In genomic region chr15:98991540-98992050, GRCm38 (mm10) we compare ENCODE assay signal across 11 mouse cellular contexts. TPM values are rescaled to one million over a fixed set of nuclear protein-coding genes. Genes with fewer than 3 reads are reported as not detected.
DNase-seq lines count a peak whose midpoint lies in the region; ATAC-seq and TF ChIP-seq lines count a peak whose summit lies in the region.
"Had no signal": no experiment of that assay in that cellular context is flagged by ENCODE, and none has a peak within 500 bp of the region (broad histone marks: within the 10 kb centered on the region; RNA-seq: fewer than 3 reads in every experiment).

No protein-coding gene starts in this region.

- no peak overlapping the region for H3K4me3 ChIP-seq in CH12.LX (replicated peaks in 1 of 3; ENCODE audit: low read depth in 2 of 3, low read length in 2 of 3, poor library complexity in 1 of 3)
- H3K4me3 ChIP-seq in forebrain, embryonic 11.5 days (ENCODE audit: low read depth, low read length): peak overlapping the region; percentile 16
- no peak overlapping the region for H3K4me3 ChIP-seq in limb, embryonic 15.5 days

- H3K27me3 ChIP-seq in CH12.LX (replicated peaks): no peaks in the 10 kb centered on the region
- no peaks in the 10 kb centered on the region for H3K27me3 ChIP-seq in forebrain, embryonic 11.5 days (ENCODE audit: control insufficient read depth, insufficient read depth, low read length)
- no peaks in the 10 kb centered on the region for H3K27me3 ChIP-seq in limb, embryonic 15.5 days

- no peak for TF ChIP-seq RAD21 in CH12.LX (IDR thresholded peaks at IDR 0.05; ENCODE audit: low read depth, low read length)

- H3K27ac ChIP-seq in CH12.LX (ENCODE audit: insufficient read depth, low read depth): peak overlapping the region; percentile 94
- H3K27ac ChIP-seq in forebrain, embryonic 11.5 days (ENCODE audit: low read depth, low read length): peak overlapping the region; percentile 79
- H3K27ac ChIP-seq in limb, embryonic 15.5 days: peak overlapping the region; percentile 93; the same call in 1 of the 2 replicates

- no peak for ATAC-seq in forebrain, embryonic 11.5 days (replicated peaks; ENCODE audit: low FRiP score)
- ATAC-seq in limb, embryonic 15.5 days (ENCODE audit: insufficient number of reproducible peaks, low FRiP score, low TSS enrichment, low read depth): no peak

- intact Hi-C loops in heart, postnatal 25 days (cut with DNase I): loop anchor here (5.0 kb wide), 1 partner anchor 54 kb away; no protein-coding TSS in a partner anchor

- H3K9ac ChIP-seq in CH12.LX (ENCODE audit: insufficient read depth, low read depth): peak overlapping the region; percentile 31
- peak overlapping the region; percentile 74 for H3K9ac ChIP-seq in forebrain, embryonic 11.5 days (ENCODE audit: low read length)
- H3K9ac ChIP-seq in limb, embryonic 15.5 days: no peak overlapping the region

- dilution Hi-C loops in CH12.LX (cut with MboI; ENCODE audit: extremely low pct_ligation_motif_present, extremely low pct_unique_long_range_greater_than_20kb, low sequenced_read_pairs): no loop called here

- DNase-seq in heart, adult 11 months: peak; percentile 89
- no peak for DNase-seq in heart, postnatal 25 days (ENCODE audit: low spot score)
- no peak for DNase-seq in CH12.LX (ENCODE audit: extremely low read depth)
- peak; percentile 44 for DNase-seq in forebrain, embryonic 11.5 days (ENCODE audit: low spot score)
- DNase-seq in spleen, postnatal 14 days (ENCODE audit: low spot score in 2 of 2): no peak
- no peak for DNase-seq in left cerebral cortex, adult 9 months (ENCODE audit: low spot score in 2 of 2)
- DNase-seq in layer of hippocampus, adult 9-10 months (ENCODE audit: low spot score): no peak
- DNase-seq: adrenal gland, postnatal 36 days; B cell, adult 2 months had no signal

- WGBS in forebrain, embryonic 11.5 days: 4% methylated on average over 9 of the region's 9 CpGs
- WGBS in limb, embryonic 15.5 days: 37% methylated on average over 9 of the region's 9 CpGs

- H3K4me1 ChIP-seq in CH12.LX (ENCODE audit: control insufficient read depth in 1 of 2, insufficient read depth in 2 of 2): peaks cover 8 to 58% of the 10 kb centered on the region in 2 experiments
- peaks cover 57% of the 10 kb centered on the region for H3K4me1 ChIP-seq in forebrain, embryonic 11.5 days (replicated peaks; ENCODE audit: control insufficient read depth, insufficient read depth, low read length)
- H3K4me1 ChIP-seq in limb, embryonic 15.5 days: peaks cover 54% of the 10 kb centered on the region

- in situ Hi-C loops in CH12.LX (cut with MboI; ENCODE audit: low pct_ligation_motif_present, low pct_unique_long_range_greater_than_20kb, low sequenced_read_pairs): loop anchor here (5.0 to 10.0 kb wide), 2 partner anchors 57 to 104 kb away; partner anchors contain the start of gene Tuba1b

- H3K79me2 ChIP-seq in CH12.LX (replicated peaks; ENCODE audit: control insufficient read depth, extremely low read depth, insufficient read depth, poor library complexity, severe bottlenecking): no peaks in the 10 kb centered on the region

- H3K4me2 ChIP-seq in CH12.LX (ENCODE audit: insufficient read depth, low read depth, poor library complexity, severe bottlenecking): peak overlapping the region; percentile 76
- H3K4me2 ChIP-seq in forebrain, embryonic 11.5 days (ENCODE audit: low read depth, low read length, severe bottlenecking): peak overlapping the region; percentile 68
- no peak overlapping the region for H3K4me2 ChIP-seq in limb, embryonic 15.5 days

- no peak for TF ChIP-seq POLR2A in CH12.LX (IDR thresholded peaks at IDR 0.05; ENCODE audit: low read depth, low read length)

- H3K9me3 ChIP-seq in CH12.LX (replicated peaks; ENCODE audit: low read length): no peaks in the 10 kb centered on the region
- no peaks in the 10 kb centered on the region for H3K9me3 ChIP-seq in forebrain, embryonic 11.5 days (ENCODE audit: control insufficient read depth, low read length)
- no peaks in the 10 kb centered on the region for H3K9me3 ChIP-seq in limb, embryonic 15.5 days

- no peak for TF ChIP-seq CTCF in CH12.LX (conservative IDR thresholded peaks at IDR 0.05 in 1 of 2, IDR thresholded peaks at IDR 0.05 in 1 of 2; ENCODE audit: low read depth in 2 of 2, low read length in 2 of 2)

- H3K36me3 ChIP-seq in CH12.LX (replicated peaks in 1 of 2; ENCODE audit: control insufficient read depth in 1 of 2, insufficient read depth in 1 of 2, low read length in 1 of 2): no peaks in the 10 kb centered on the region
- H3K36me3 ChIP-seq in forebrain, embryonic 11.5 days (ENCODE audit: control insufficient read depth, insufficient read depth, low read length): no peaks in the 10 kb centered on the region
- H3K36me3 ChIP-seq in limb, embryonic 15.5 days: no peaks in the 10 kb centered on the region

- TF ChIP-seq EP300 in CH12.LX (IDR thresholded peaks at IDR 0.05; ENCODE audit: low read length): no peak

TF ChIP-seq in CH12.LX, 34 proteins besides CTCF, POLR2A, EP300 and RAD21:
- 0 out of 2 replicates have a peak, but pooled peaks have one; percentile 30 for TF ChIP-seq CHD1 (IDR thresholded peaks at IDR 0.05; ENCODE audit: low read depth, low read length)
- TF ChIP-seq MAX (IDR thresholded peaks at IDR 0.05; ENCODE audit: low read length): no peak

RNA-seq across cellular contexts. Expression of gene Tuba1a, which starts 38.1 kb away (rescaled TPM):
- 100 to 1,000 TPM in 1 of 2 experiments, 10 to 100 TPM in 1; 99.4 to 105 TPM for total RNA-seq in heart, postnatal 25 days (2021)
- 153 and 181 TPM in 2 replicates for total RNA-seq in CH12.LX (2012; rRNA removed)
- 438 and 533 TPM in 2 replicates for total RNA-seq in CH12.LX (2014; rRNA removed)
- polyA plus RNA-seq in CH12.LX (2012; ENCODE audit: insufficient read length, low read depth): 254 and 283 TPM in 2 replicates
- 5,083 and 5,852 TPM in 2 replicates for polyA plus RNA-seq in forebrain, embryonic 11.5 days (2014; fragmentation: Nextera tagmentation; extraction: Ambion mirVana)
- 1,206 and 1,410 TPM in 2 replicates for polyA plus RNA-seq in limb, embryonic 15.5 days (2015; fragmentation: Nextera tagmentation; extraction: Ambion mirVana)

RNA-seq across cellular contexts. Expression of gene Tuba1c, which starts 38.1 kb away (rescaled TPM):
- total RNA-seq in heart, postnatal 25 days (2021): 10 to 100 TPM; 33.5 to 33.7 TPM
- total RNA-seq in CH12.LX (2012; rRNA removed): 178 and 229 TPM in 2 replicates
- 359 and 390 TPM in 2 replicates for total RNA-seq in CH12.LX (2014; rRNA removed)
- polyA plus RNA-seq in CH12.LX (2012; ENCODE audit: insufficient read length, low read depth): 183 and 220 TPM in 2 replicates
- polyA plus RNA-seq in forebrain, embryonic 11.5 days (2014; fragmentation: Nextera tagmentation; extraction: Ambion mirVana): 142 and 160 TPM in 2 replicates
- 138 and 145 TPM in 2 replicates for polyA plus RNA-seq in limb, embryonic 15.5 days (2015; fragmentation: Nextera tagmentation; extraction: Ambion mirVana)

RNA-seq across cellular contexts. Expression of gene Gm49450, which starts 38.2 kb away (rescaled TPM):
- not detected for total RNA-seq in heart, postnatal 25 days (2021)
- 0.38 TPM in 1 of 2 replicates, not detected in the other for total RNA-seq in CH12.LX (2012; rRNA removed)
- 0.81 and 4.7 TPM in 2 replicates for total RNA-seq in CH12.LX (2014; rRNA removed)
- 125 TPM in 1 of 2 replicates, not detected in the other for polyA plus RNA-seq in CH12.LX (2012; ENCODE audit: insufficient read length, low read depth)
- not detected in 2 replicates for polyA plus RNA-seq in forebrain, embryonic 11.5 days (2014; fragmentation: Nextera tagmentation; extraction: Ambion mirVana)
- not detected in 2 replicates for polyA plus RNA-seq in limb, embryonic 15.5 days (2015; fragmentation: Nextera tagmentation; extraction: Ambion mirVana)
- total RNA-seq: adrenal gland, postnatal 36 days; left cerebral cortex, adult 8-10 months had no signal

RNA-seq across cellular contexts. Expression of gene Tuba1b, which starts 57.2 kb away (rescaled TPM):
- 100 to 1,000 TPM; 163 to 175 TPM for total RNA-seq in heart, postnatal 25 days (2021)
- total RNA-seq in CH12.LX (2012; rRNA removed) (1,149 and 1,670 TPM in 2 replicates), CH12.LX (2014; rRNA removed) (2,803 and 2,960 TPM in 2 replicates)
- polyA plus RNA-seq in CH12.LX (2012; ENCODE audit: insufficient read length, low read depth): 2,789 and 2,851 TPM in 2 replicates
- polyA plus RNA-seq in forebrain, embryonic 11.5 days (2014; fragmentation: Nextera tagmentation; extraction: Ambion mirVana): 2,366 and 2,605 TPM in 2 replicates
- 1,374 and 1,490 TPM in 2 replicates for polyA plus RNA-seq in limb, embryonic 15.5 days (2015; fragmentation: Nextera tagmentation; extraction: Ambion mirVana)

Comparison
In these comparisons a context has a peak if more than half of its experiments do, and no peak if none do; other contexts are left out.
1. DNase-seq: peak in heart, adult 11 months (single experiment) and forebrain, embryonic 11.5 days (single experiment); none in heart, postnatal 25 days (single experiment), CH12.LX (single experiment), spleen, postnatal 14 days (0 of 2), left cerebral cortex, adult 9 months (0 of 2) and layer of hippocampus, adult 9-10 months (single experiment).
2. Peak in every context shown above with its lines, with median percentiles within 50 percentile points of each other: H3K27ac ChIP-seq.